Mouse (Mus musculus) spleen, adult 2 months (tissue): ENCODE measurements around the gene Spata5. TPM values are rescaled to one million over a fixed set of nuclear protein-coding genes. Genes with fewer than 3 reads are reported as not detected.

ENCODE experiments used
- DNase-seq, 2 experiments: peaks; one replicate each; pipeline versions ENCODE4 v3.0.0 to v3.0.0-alpha.2; 2012 to 2021; ENCODE audit warnings: low spot score in 2 of 2, low read depth in 1 of 2
- H3K27ac ChIP-seq: fragments of 200-500 bp; 2 replicates; pipeline ENCODE4 v1.5.1; 2012; ENCODE audit warnings: low read length, inconsistent platforms; ENCODE audit not compliant: insufficient read depth
- H3K27me3 ChIP-seq: fragments of 200-500 bp; 2 replicates; pipeline ENCODE4 v1.6.1; 2012; ENCODE audit warnings: mild to moderate bottlenecking, moderate library complexity, low read length, inconsistent platforms; ENCODE audit not compliant: control insufficient read depth, insufficient read depth
- H3K36me3 ChIP-seq: fragments of 200-500 bp; 2 replicates; pipeline ENCODE4 v1.6.1; 2012; ENCODE audit warnings: mild to moderate bottlenecking, low read length, inconsistent platforms; ENCODE audit not compliant: control insufficient read depth, insufficient read depth
- H3K4me1 ChIP-seq: fragments of 200-500 bp; 2 replicates; pipeline ENCODE4 v1.6.1; 2011; ENCODE audit warnings: inconsistent platforms; ENCODE audit not compliant: control insufficient read depth, insufficient read depth, insufficient read length
- H3K4me3 ChIP-seq: fragments of 200-500 bp; 2 replicates; pipeline ENCODE4 v1.5.1; 2011; ENCODE audit warnings: mild to moderate bottlenecking, inconsistent platforms; ENCODE audit not compliant: insufficient read depth, insufficient read length; ENCODE audit errors: extremely low read depth
- CTCF ChIP-seq: fragments of 200-500 bp; IDR thresholded peaks from 2 replicates; pipeline ENCODE4 v1.5.1; 2011; ENCODE audit warnings: mild to moderate bottlenecking, inconsistent platforms; ENCODE audit not compliant: insufficient read depth, insufficient read length, insufficient replicate concordance; ENCODE audit errors: extremely low read depth
- POLR2A ChIP-seq: fragments of 200-500 bp; IDR thresholded peaks from 2 replicates; pipeline ENCODE4 v1.6.1; 2011; ENCODE audit warnings: low read depth, low read length, inconsistent platforms
- WGBS: fragments of 180-500 bp; shearing (Covaris S2); methylation state at CpG from one replicate; pipeline ENCODE4 v1.1.7; 2018; 5-methylcytosine and 5-hydroxymethylcytosine counted together
- polyA plus RNA-seq: library from polyadenylated mRNA; depleted of rRNA; stranded (reverse); fragments of >200 nt; gene quantifications from 2 replicates; pipeline ENCODE4 v1.2.3, GENCODE M21; 2012

Gene Spata5
- polyA plus RNA-seq, 1 experiment: 2.3 TPM

DNA sequence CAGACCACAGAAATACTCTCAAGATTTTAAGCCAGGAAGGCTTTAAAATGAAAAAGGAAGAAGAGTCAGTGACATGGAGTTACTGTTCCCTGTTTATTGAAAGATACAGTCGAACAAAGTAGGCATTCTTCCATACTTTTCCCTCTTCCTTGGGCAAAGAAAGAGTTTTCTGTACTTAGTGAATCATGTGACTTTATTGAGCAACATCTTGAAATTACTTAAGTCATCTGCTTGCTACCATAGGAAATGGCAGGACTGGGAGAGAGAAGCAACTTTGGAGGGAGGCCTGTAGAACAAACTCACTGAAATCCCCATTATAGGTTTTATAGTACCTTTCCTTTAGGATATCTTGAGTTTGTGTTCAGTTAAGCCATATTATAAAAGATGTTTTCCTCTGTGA is 81.2 kb downstream of the Spata5 start:
- Histone ChIP-seq H3K4me1 (no peaks in the 10 kb centered on the region), H3K4me3 (no peak overlapping the region), H3K27ac (no peak overlapping the region), H3K27me3 (no peaks in the 10 kb centered on the region), H3K36me3 (no peaks in the 10 kb centered on the region)
- TF ChIP-seq CTCF (no peak), POLR2A (no peak)
- 82% methylated on average over 1 of the region's 1 CpGs for WGBS
- DNase-seq: no peak

DNA sequence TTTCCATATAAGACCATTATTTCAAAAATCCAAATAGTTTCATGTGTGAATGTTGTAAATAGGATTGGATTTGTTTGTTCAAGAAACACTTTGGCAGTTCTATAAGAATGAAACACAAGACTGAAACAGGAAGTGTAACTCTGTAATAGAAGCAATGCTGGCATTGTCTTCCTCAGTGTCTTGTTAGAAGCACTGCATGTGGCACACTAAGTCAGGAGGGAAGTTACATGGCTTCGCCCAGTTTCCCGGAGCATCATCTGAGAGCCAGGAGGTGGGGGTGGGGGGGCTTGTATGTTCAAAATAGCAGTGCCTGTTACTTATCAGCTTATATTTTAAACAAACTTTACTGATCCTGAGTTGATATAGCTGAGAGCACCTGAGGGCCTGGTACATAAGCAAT is 82.9 kb downstream of the Spata5 start:
- no peaks in the 10 kb centered on the region for H3K36me3 ChIP-seq
- H3K4me1 ChIP-seq: no peaks in the 10 kb centered on the region
- WGBS: 48% methylated on average over 2 of the region's 2 CpGs
- H3K27me3 ChIP-seq: no peaks in the 10 kb centered on the region
- no peak overlapping the region for H3K27ac ChIP-seq
- no peak overlapping the region for H3K4me3 ChIP-seq
- no peak for DNase-seq
- TF ChIP-seq CTCF (no peak), POLR2A (no peak)

DNA sequence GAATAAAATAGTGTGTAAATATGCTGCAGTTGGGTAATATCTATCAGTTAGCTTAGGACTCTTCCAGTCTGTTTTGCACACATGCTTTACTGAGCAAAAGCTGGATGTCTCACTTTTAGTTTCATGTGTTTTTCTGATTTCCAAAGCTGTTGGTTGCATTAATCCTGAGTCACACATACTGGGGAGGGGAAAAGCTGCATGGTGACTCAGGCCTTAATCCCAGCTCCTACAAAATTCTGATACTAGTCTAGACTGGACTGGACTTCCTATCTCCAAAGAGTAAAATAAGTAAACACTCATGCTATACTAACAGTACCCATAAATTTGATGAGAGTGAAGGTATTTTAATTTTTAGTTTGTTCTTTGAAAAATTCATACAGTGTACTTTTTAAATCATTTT is 84.2 kb downstream of the Spata5 start:
- no peaks in the 10 kb centered on the region for H3K36me3 ChIP-seq
- H3K4me3 ChIP-seq: no peak overlapping the region
- H3K27me3 ChIP-seq: no peaks in the 10 kb centered on the region
- TF ChIP-seq POLR2A: no peak
- TF ChIP-seq CTCF: no peak
- no peak overlapping the region for H3K27ac ChIP-seq
- no peaks in the 10 kb centered on the region for H3K4me1 ChIP-seq
- no peak for DNase-seq

DNA sequence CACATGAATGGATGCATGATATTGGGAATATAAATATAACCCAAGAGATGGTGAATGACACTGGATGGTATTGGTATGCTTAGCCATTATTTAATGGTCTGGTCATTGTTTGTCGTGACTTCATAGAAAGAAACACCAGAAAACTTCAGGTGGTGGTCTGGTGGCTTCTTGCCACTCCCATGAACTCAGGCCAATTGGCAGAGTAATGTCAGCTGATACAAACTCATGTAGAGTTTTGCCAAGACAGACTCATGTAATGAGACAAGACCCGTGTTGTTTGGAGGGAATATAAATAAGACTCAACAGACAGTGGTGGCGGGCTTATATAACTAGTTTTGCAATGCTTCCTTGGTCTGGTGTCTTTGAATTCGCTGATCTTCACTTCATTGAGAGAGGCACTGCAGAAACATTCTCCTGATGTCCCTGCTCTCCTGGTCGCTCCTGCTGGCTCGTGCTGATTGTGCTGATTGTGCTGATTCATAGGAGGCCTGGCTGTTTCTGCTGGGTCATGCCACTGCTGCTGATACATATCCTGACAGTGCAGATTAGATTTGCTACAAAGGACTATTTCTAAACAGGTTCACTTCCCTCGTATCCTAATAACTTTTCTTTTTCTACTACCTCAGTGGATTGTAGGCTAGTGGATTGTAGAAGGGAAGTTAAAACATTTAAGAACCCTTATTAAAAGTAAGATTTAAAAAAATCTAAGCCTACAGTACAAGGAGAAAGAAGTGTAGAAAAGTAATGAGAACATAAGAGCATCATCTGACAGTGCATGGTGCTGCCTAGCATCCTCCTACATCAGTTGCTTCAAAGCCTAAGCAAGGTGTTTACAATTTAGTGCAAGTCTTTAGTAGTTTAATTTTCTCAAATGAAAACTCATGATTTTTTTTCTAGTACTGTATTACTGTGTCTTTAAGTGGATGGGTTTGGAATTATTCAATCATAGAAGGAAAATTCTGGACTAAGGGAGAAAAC is 90.6 kb downstream of the Spata5 start:
- WGBS: 81% methylated on average over 7 of the region's 7 CpGs
- DNase-seq: no peak
- H3K4me3 ChIP-seq: no peak overlapping the region

DNA sequence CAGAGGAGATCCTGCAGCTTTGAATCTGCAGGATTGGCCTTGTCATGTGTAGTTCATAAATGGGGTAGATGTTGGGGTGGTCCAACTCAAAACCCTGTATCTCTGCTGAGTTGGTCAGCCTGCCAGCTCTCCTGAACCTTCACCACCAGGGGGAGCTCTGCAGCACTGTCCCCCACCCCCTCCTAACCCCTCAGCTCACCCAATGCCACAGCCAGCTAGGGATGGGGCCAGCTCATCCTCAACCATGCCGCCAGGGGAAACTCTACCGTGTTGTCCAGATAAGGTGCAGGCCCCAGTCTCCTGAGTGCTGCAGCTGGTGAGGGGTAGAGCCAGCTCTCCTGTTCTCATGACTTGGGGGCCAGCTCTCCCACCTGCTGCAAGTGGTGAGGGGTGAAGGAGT is 95.8 kb downstream of the Spata5 start:
- DNase-seq: peak; percentile 9 to 44
- Histone ChIP-seq H3K27me3 (no peaks in the 10 kb centered on the region), H3K27ac (no peak overlapping the region), H3K36me3 (no peaks in the 10 kb centered on the region), H3K4me3 (no peak overlapping the region), H3K4me1 (no peaks in the 10 kb centered on the region)
- peak; percentile 69; the same call in 1 of the 2 replicates for TF ChIP-seq CTCF
- no peak for TF ChIP-seq POLR2A
- 28% methylated on average over 2 of the region's 2 CpGs for WGBS

More for the DNA sequence above, 90.6 kb downstream of the Spata5 start:
- no peak overlapping the region for H3K27ac ChIP-seq
- TF ChIP-seq CTCF (no peak), POLR2A (no peak)
- 0 out of 2 replicates have a peak, but pooled peaks cover 3% of the 10 kb centered on the region for H3K4me1 ChIP-seq
- H3K36me3 ChIP-seq: no peaks in the 10 kb centered on the region; the same call in 1 of the 2 replicates
- no peaks in the 10 kb centered on the region for H3K27me3 ChIP-seq

DNA sequence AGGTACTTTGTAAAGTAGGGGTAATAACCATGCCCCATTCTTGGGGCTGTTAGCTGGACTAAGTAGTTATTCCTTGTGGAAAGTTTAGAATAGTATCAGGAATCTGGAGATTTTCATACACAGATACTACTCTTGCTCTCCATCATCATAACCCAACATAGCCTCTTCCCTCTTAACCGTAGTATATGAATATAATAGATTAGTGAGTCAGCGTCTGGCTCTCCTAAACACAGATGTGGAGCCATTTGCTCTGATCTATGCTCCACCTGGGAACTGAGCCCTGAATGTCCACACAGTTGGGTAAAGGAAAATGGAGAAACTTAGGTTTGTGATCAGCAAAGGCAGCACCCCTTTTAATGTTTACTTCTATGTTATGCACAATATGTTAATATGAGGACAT is 96.7 kb downstream of the Spata5 start:
- Histone ChIP-seq H3K27ac (no peak overlapping the region), H3K36me3 (no peaks in the 10 kb centered on the region), H3K27me3 (no peaks in the 10 kb centered on the region), H3K4me1 (no peaks in the 10 kb centered on the region), H3K4me3 (no peak overlapping the region)
- no peak for DNase-seq
- 94% methylated on average over 2 of the region's 2 CpGs for WGBS
- no peak for TF ChIP-seq POLR2A
- TF ChIP-seq CTCF: no peak

DNA sequence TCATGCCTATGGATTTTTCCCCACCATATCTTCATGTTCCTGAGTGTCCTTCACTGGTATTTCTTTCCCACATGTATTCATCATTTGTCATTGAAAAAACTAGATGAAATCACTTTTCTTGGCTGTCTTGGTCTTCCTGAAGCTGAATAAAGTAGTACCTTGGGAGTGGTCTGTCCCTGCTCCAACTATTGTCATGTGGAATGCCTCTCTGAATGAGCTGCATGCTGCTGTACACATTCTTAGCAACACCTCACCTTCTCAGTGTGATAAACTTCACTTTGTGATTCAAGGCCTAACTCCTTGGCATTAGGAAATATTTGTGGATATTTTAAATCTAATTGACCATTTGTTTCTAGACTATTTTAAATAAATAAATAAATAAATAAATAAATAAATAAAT is 98.9 kb downstream of the Spata5 start:
- DNase-seq: no peak
- no peak overlapping the region for H3K4me3 ChIP-seq
- H3K27me3 ChIP-seq: no peaks in the 10 kb centered on the region
- H3K27ac ChIP-seq: no peak overlapping the region
- TF ChIP-seq POLR2A: no peak
- TF ChIP-seq CTCF: no peak
- no peaks in the 10 kb centered on the region for H3K4me1 ChIP-seq
- H3K36me3 ChIP-seq: no peaks in the 10 kb centered on the region
